Mouse (Mus musculus): ENCODE measurements around the gene Nfix.
A peak's percentile ranks its signal among the peaks of the same experiment; 100 is the strongest.

Nfix gene

GRCm38 (mm10) chr8:84799999-84800831, at the start of gene Nfix:
Nfix (minus strand) TSS chr8:84800344.
- DNase-seq (ENCODE audit: low spot score in 2 of 2), result no peak

GRCm38 (mm10) chr8:84847684-84848435, 47.7 kb upstream of the Nfix start:
- no peak for DNase-seq (ENCODE audit: low spot score in 2 of 2)

GRCm38 (mm10) chr8:84846722-84847572, 46.8 kb upstream of the Nfix start, which contains the start of gene Calr:
Calr (minus strand) TSS chr8:84846934.
- peak; percentile 98 to 99 for DNase-seq (ENCODE audit: low spot score in 2 of 2)

GRCm38 (mm10) chr8:84846094-84846721, 46.1 kb upstream of the Nfix start:
- DNase-seq (ENCODE audit: low spot score in 2 of 2), result no peak

GRCm38 (mm10) chr8:84845355-84846093, 45.4 kb upstream of the Nfix start:
- no peak for DNase-seq (ENCODE audit: low spot score in 2 of 2)

GRCm38 (mm10) chr8:84844397-84845070, 44.4 kb upstream of the Nfix start:
- no peak for DNase-seq (ENCODE audit: low spot score in 2 of 2)

- no peak for DNase-seq (ENCODE audit: low spot score in 2 of 2)
Observed at GRCm38 (mm10) chr8:84841514-84841913, 41.4 kb upstream of the Nfix start.

GRCm38 (mm10) chr8:84840248-84840999, 40.3 kb upstream of the Nfix start, which contains the start of gene Rad23a:
Rad23a (minus strand) TSS chr8:84840665.
- DNase-seq (ENCODE audit: low spot score in 2 of 2), result peak; percentile 81 to 84

- no peak for DNase-seq (ENCODE audit: low spot score in 2 of 2)
Observed at GRCm38 (mm10) chr8:84839875-84840247, 39.7 kb upstream of the Nfix start.

GRCm38 (mm10) chr8:84839411-84839810, 39.3 kb upstream of the Nfix start:
- DNase-seq (ENCODE audit: low spot score in 2 of 2), result no peak

- DNase-seq (ENCODE audit: low spot score in 2 of 2), result no peak
Observed at GRCm38 (mm10) chr8:84838513-84838912, 38.4 kb upstream of the Nfix start.

GRCm38 (mm10) chr8:84837912-84838470, 37.8 kb upstream of the Nfix start:
- DNase-seq (ENCODE audit: low spot score in 2 of 2), result no peak

- DNase-seq (ENCODE audit: low spot score in 2 of 2), result no peak
Observed at GRCm38 (mm10) chr8:84837149-84837911, 37.2 kb upstream of the Nfix start.

- no peak for DNase-seq (ENCODE audit: low spot score in 2 of 2)
Observed at GRCm38 (mm10) chr8:84834866-84835855, 35.0 kb upstream of the Nfix start.

- DNase-seq (ENCODE audit: low spot score in 2 of 2), result no peak
Observed at GRCm38 (mm10) chr8:84834002-84834865, 34.1 kb upstream of the Nfix start.

Measured in frontal cortex, postnatal 25 days (tissue).